Mouse (Mus musculus): ENCODE data around the gene Phospho1.

Phospho1 gene

GRCm38 (mm10) chr11:95824071-95824876, at the start of gene Phospho1:
Gene Phospho1 (plus strand): TSS chr11:95824499.
- no peak for DNase-seq (ENCODE audit: low spot score)

- no peak for DNase-seq (ENCODE audit: low spot score)
Observed at GRCm38 (mm10) chr11:95777323-95778297, 46.7 kb upstream of the Phospho1 start.

- no peak for DNase-seq (ENCODE audit: low spot score)
Observed at GRCm38 (mm10) chr11:95778831-95779251, 45.5 kb upstream of the Phospho1 start.

- DNase-seq (ENCODE audit: low spot score): no peak
Observed at GRCm38 (mm10) chr11:95779366-95779765, 44.9 kb upstream of the Phospho1 start.

GRCm38 (mm10) chr11:95780480-95780879, 43.8 kb upstream of the Phospho1 start:
- no peak for DNase-seq (ENCODE audit: low spot score)

- no peak for DNase-seq (ENCODE audit: low spot score)
Observed at GRCm38 (mm10) chr11:95781557-95781956, 42.7 kb upstream of the Phospho1 start.

- no peak for DNase-seq (ENCODE audit: low spot score)
Observed at GRCm38 (mm10) chr11:95783457-95783856, 40.8 kb upstream of the Phospho1 start.

GRCm38 (mm10) chr11:95783958-95784357, 40.3 kb upstream of the Phospho1 start:
- no peak for DNase-seq (ENCODE audit: low spot score)

GRCm38 (mm10) chr11:95785675-95786074, 38.6 kb upstream of the Phospho1 start:
- no peak for DNase-seq (ENCODE audit: low spot score)

GRCm38 (mm10) chr11:95786511-95786910, 37.8 kb upstream of the Phospho1 start:
- no peak for DNase-seq (ENCODE audit: low spot score)

GRCm38 (mm10) chr11:95789451-95789891, 34.8 kb upstream of the Phospho1 start:
- DNase-seq (ENCODE audit: low spot score): no peak

GRCm38 (mm10) chr11:95791787-95792186, 32.5 kb upstream of the Phospho1 start:
- DNase-seq (ENCODE audit: low spot score): peak; percentile 56

- no peak for DNase-seq (ENCODE audit: low spot score)
Observed at GRCm38 (mm10) chr11:95792950-95793509, 31.3 kb upstream of the Phospho1 start.

GRCm38 (mm10) chr11:95794201-95794600, 30.1 kb upstream of the Phospho1 start:
- DNase-seq (ENCODE audit: low spot score): no peak

- no peak for DNase-seq (ENCODE audit: low spot score)
Observed at GRCm38 (mm10) chr11:95795582-95795981, 28.7 kb upstream of the Phospho1 start.

GRCm38 (mm10) chr11:95805010-95805409, 19.3 kb upstream of the Phospho1 start:
- DNase-seq (ENCODE audit: low spot score): no peak

GRCm38 (mm10) chr11:95805527-95805926, 18.8 kb upstream of the Phospho1 start:
- no peak for DNase-seq (ENCODE audit: low spot score)

- DNase-seq (ENCODE audit: low spot score): no peak
Observed at GRCm38 (mm10) chr11:95807884-95808283, 16.4 kb upstream of the Phospho1 start.

- DNase-seq (ENCODE audit: low spot score): no peak
Observed at GRCm38 (mm10) chr11:95808448-95809011, 15.8 kb upstream of the Phospho1 start.

- DNase-seq (ENCODE audit: low spot score): no peak
Observed at GRCm38 (mm10) chr11:95809603-95810002, 14.7 kb upstream of the Phospho1 start.

- no peak for DNase-seq (ENCODE audit: low spot score)
Observed at GRCm38 (mm10) chr11:95810828-95811227, 13.5 kb upstream of the Phospho1 start.

GRCm38 (mm10) chr11:95811741-95812140, 12.6 kb upstream of the Phospho1 start:
- DNase-seq (ENCODE audit: low spot score): no peak
